Mouse (Mus musculus): ENCODE measurements around the gene Gm21708.
"Not testable (repeated sequence)": the region's sequence is repeated elsewhere in the genome, so short reads cannot be mapped to it uniquely, and the experiment has no call there.

Gm21708 gene

GRCm38 (mm10) chrY:3410067-3410466 lies at the start of gene Gm21708, which contains the start of gene Gm21704:
Gm21708 (minus strand) TSS chrY:3410167.
Gm21704 (minus strand) TSS chrY:3410167.
- DNase-seq (ENCODE audit: low spot score in 2 of 2), result not testable (repeated sequence)
